Mouse (Mus musculus) lung, adult 2 months (tissue): ENCODE data around the gene Pik3r4.

Experiments
- CTCF ChIP-seq: fragments of 200-500 bp; IDR thresholded peaks from 2 replicates; pipeline ENCODE4 v1.5.1; 2011; ENCODE audit warnings: mild to moderate bottlenecking, low read length, control low read depth; ENCODE audit not compliant: insufficient read depth
- POLR2A ChIP-seq: fragments of 200-500 bp; IDR thresholded peaks from 2 replicates; pipeline ENCODE4 v1.6.1; 2011; ENCODE audit warnings: low read depth, mild to moderate bottlenecking, control low read depth, low read length, borderline replicate concordance; ENCODE audit errors: extremely low read depth

DNA sequence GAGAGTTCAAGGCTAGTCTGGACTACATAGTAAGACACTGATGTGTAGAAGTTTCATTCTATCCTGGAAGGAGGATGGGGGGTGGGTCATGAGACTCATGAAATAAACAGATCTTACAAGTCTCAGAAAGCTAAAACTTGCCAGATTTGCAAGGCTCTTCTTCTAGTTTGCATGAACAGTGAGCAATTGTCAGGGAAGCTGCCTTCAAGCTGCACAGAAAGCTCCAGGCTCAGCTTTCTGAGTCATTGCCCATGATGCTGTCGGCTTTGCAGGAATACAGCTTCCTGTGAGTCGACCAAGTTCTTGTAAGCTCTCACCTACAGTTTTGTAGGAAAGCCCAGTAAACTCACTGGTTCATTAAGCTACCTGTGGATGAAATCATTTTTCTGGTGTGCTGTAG, 8.8 kb upstream of the Pik3r4 start:
- TF ChIP-seq CTCF: no peak
- no peak for TF ChIP-seq POLR2A
